Mouse (Mus musculus): ENCODE data around the gene Klk12.

- TF ChIP-seq EP300 (IDR thresholded peaks at IDR 0.05) (no peak), CTCF (IDR thresholded peaks at IDR 0.05) (no peak)
Measured at GRCm38 (mm10) chr7:43768597-43768996, at the start of gene Klk12.
